Mouse (Mus musculus): ENCODE measurements around the gene Dok7.

DNA sequence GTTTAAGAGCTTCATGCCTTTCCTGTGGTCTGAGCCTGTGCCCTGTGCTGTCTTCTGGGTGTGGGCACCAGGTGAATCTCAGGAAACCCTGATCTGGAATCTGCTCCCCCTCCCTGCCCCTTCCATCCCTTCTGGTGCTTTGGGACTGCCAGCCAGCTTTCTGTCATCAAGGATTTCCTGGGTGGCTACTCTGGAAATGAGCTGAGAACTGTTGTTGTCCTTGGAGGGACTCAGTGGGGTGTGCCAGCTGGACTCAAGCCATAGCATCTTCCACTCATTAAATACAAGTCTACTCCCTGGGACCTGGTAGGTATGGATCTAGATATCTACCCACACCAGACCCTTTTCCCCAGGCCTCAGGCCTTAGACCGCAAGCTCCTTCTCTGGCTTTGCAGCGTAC is 61.9 kb downstream of the Dok7 start:
- TF ChIP-seq POLR2A (IDR thresholded peaks at IDR 0.05; ENCODE audit: insufficient read depth, low read length): no peak
- no peak for TF ChIP-seq CTCF (IDR thresholded peaks at IDR 0.05; ENCODE audit: low read depth, low read length)
- TF ChIP-seq EP300 (IDR thresholded peaks at IDR 0.05; ENCODE audit: insufficient read depth, low read depth, low read length): no peak

Measured in ES-Bruce4 (cell line).